Mouse (Mus musculus): ENCODE data around the gene Mllt1.

- TF ChIP-seq CTCF (conservative IDR thresholded peaks at IDR 0.05; ENCODE audit: low read length) (no peak), POU5F1 (IDR thresholded peaks at IDR 0.05; ENCODE audit: borderline replicate concordance, low read length) (no peak), NANOG (IDR thresholded peaks at IDR 0.05; ENCODE audit: borderline replicate concordance, low read length) (no peak)
Measured at GRCm38 (mm10) chr17:56907096-56907495, 28.1 kb downstream of the Mllt1 start.
